Mouse (Mus musculus) spleen, adult 2 months (tissue): ENCODE measurements around the gene Gm11639. TPM values are rescaled to one million over a fixed set of nuclear protein-coding genes. Genes with fewer than 3 reads are reported as not detected.

ENCODE experiments used
- DNase-seq, 2 experiments: peaks; one replicate each; pipeline versions ENCODE4 v3.0.0 to v3.0.0-alpha.2; 2012 to 2021; ENCODE audit warnings: low spot score in 2 of 2, low read depth in 1 of 2
- H3K27ac ChIP-seq: fragments of 200-500 bp; 2 replicates; pipeline ENCODE4 v1.5.1; 2012; ENCODE audit warnings: low read length, inconsistent platforms; ENCODE audit not compliant: insufficient read depth
- H3K27me3 ChIP-seq: fragments of 200-500 bp; 2 replicates; pipeline ENCODE4 v1.6.1; 2012; ENCODE audit warnings: mild to moderate bottlenecking, moderate library complexity, low read length, inconsistent platforms; ENCODE audit not compliant: control insufficient read depth, insufficient read depth
- H3K36me3 ChIP-seq: fragments of 200-500 bp; 2 replicates; pipeline ENCODE4 v1.6.1; 2012; ENCODE audit warnings: mild to moderate bottlenecking, low read length, inconsistent platforms; ENCODE audit not compliant: control insufficient read depth, insufficient read depth
- H3K4me1 ChIP-seq: fragments of 200-500 bp; 2 replicates; pipeline ENCODE4 v1.6.1; 2011; ENCODE audit warnings: inconsistent platforms; ENCODE audit not compliant: control insufficient read depth, insufficient read depth, insufficient read length
- H3K4me3 ChIP-seq: fragments of 200-500 bp; 2 replicates; pipeline ENCODE4 v1.5.1; 2011; ENCODE audit warnings: mild to moderate bottlenecking, inconsistent platforms; ENCODE audit not compliant: insufficient read depth, insufficient read length; ENCODE audit errors: extremely low read depth
- CTCF ChIP-seq: fragments of 200-500 bp; IDR thresholded peaks from 2 replicates; pipeline ENCODE4 v1.5.1; 2011; ENCODE audit warnings: mild to moderate bottlenecking, inconsistent platforms; ENCODE audit not compliant: insufficient read depth, insufficient read length, insufficient replicate concordance; ENCODE audit errors: extremely low read depth
- POLR2A ChIP-seq: fragments of 200-500 bp; IDR thresholded peaks from 2 replicates; pipeline ENCODE4 v1.6.1; 2011; ENCODE audit warnings: low read depth, low read length, inconsistent platforms
- WGBS: fragments of 180-500 bp; shearing (Covaris S2); methylation state at CpG from one replicate; pipeline ENCODE4 v1.1.7; 2018; 5-methylcytosine and 5-hydroxymethylcytosine counted together
- polyA plus RNA-seq: library from polyadenylated mRNA; depleted of rRNA; stranded (reverse); fragments of >200 nt; gene quantifications from 2 replicates; pipeline ENCODE4 v1.2.3, GENCODE M21; 2012

The Gm11639 gene
- polyA plus RNA-seq, 1 experiment: not detected

DNA sequence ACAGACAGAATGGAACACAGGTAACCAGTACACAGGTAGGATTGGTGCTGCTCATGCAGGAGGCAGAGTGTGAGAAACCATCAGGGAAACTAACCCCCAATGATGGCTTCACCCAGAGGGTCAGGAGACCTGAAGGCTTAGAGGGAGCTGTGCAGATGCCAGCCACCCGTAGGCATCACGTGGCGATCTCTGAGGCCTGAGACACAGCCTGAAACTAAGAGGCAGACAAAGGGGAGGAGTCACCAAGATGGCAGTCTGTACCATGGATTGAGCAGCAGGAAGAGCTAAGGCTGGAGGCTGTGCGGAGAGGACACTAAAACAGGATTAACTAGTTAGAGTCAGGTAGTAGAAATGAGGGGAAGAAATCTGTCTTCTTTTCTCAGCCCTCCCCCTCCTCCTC, 465.2 kb downstream of the Gm11639 start:
- Histone ChIP-seq H3K36me3 (no peaks in the 10 kb centered on the region), H3K27ac (no peak overlapping the region), H3K27me3 (no peaks in the 10 kb centered on the region), H3K4me3 (no peak overlapping the region), H3K4me1 (peaks cover 2% of the 10 kb centered on the region; the same call in 1 of the 2 replicates)
- 72% methylated on average over 4 of the region's 4 CpGs for WGBS
- no peak for DNase-seq
- no peak for TF ChIP-seq POLR2A
- no peak for TF ChIP-seq CTCF

DNA sequence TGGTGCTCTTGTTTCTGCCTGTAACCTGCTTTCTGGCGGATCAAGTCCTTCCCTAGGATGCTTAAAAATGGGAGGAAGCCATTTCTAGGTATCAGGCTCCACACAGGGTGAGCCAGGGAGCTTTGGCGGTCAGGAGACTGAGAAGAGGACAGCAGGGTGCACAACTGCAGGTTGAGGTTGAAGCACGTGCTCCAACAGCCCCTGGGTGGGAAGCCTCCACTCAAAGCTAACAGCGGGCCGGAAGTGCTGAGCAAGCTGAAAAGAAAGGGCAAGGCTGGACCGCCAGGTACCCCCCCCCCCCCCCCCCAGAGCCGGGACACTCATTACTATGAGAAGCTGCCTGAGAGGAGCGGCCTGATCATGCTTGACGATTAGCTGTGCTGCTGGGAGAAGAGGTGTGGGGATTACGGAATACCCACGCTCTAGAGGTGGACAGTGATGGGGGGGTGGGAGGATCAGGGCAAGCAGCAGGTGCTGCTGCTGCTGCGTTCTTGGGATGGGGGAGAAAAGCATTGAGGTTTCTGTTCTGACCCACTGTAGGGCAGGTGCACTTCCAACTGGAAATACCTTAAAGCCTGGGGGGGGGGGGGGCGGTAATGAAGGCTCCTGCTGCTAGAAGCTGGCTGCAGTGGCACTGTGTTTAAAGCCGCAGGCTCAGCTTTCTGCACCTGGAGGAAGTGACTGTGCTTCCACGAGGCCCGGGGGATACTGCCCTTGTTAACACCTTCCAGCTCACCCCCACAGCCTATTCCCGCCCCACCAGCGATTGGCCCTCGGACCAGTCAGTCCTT, 465.9 kb downstream of the Gm11639 start:
- no peaks in the 10 kb centered on the region for H3K36me3 ChIP-seq
- no peak for TF ChIP-seq CTCF
- TF ChIP-seq POLR2A: no peak
- H3K27me3 ChIP-seq: no peaks in the 10 kb centered on the region
- 10% methylated on average over 18 of the region's 19 CpGs for WGBS
- 0 out of 2 replicates have a peak overlapping the region, but pooled peaks have one; percentile 16 for H3K4me3 ChIP-seq
- peaks cover 2% of the 10 kb centered on the region; the same call in 1 of the 2 replicates for H3K4me1 ChIP-seq
- no peak for DNase-seq
- H3K27ac ChIP-seq: no peak overlapping the region

GRCm38 (mm10) chr11:105152017-105152300, 466.5 kb downstream of the Gm11639 start:
- H3K36me3 ChIP-seq: no peaks in the 10 kb centered on the region
- H3K27me3 ChIP-seq: no peaks in the 10 kb centered on the region
- 37% methylated on average over 3 of the region's 4 CpGs for WGBS
- H3K4me3 ChIP-seq: no peak overlapping the region
- TF ChIP-seq POLR2A (no peak), CTCF (no peak)
- no peak overlapping the region for H3K27ac ChIP-seq
- no peak for DNase-seq
- H3K4me1 ChIP-seq: peaks cover 2% of the 10 kb centered on the region; the same call in 1 of the 2 replicates

- 68% methylated on average over 11 of the region's 11 CpGs for WGBS
Observed at GRCm38 (mm10) chr11:105152357-105152899, 466.9 kb downstream of the Gm11639 start.

DNA sequence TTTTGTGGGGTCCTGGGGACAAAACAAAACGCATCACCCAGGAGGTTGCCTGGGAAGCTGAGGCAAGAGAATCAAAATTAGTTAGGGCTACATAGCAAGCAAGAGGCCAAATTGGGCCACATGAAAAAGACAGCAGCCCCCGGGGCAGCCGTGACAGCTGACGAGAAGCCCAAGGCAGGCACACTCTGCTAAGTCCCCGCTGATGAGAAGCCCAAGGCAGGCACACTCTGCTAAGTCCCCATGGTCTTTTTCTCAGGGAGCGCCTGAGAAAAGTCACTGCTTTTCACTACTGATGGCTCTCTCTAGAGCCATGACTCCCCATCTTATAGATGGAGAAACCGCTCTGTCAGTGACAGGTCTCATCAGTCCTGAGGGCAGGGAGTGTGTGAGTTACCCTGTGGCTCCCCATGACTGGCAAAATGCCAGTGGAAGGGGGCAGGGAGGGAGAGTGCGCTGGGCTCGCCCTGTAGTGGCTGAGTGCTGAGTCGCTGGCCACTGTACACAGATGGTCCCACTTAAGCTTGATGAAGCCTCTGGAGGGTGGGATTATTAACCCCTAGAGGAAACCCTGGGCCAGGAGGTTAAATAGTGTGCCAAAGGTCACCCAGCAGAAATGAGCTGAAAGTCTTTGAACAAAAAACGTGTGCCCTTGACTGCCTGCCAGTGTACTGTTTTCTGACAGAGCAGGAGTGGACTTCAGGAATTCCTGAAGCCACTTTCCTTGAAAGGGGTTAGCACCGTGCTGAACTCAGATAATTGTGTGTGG, 467.7 kb downstream of the Gm11639 start:
- TF ChIP-seq CTCF: no peak
- no peak for TF ChIP-seq POLR2A
- Histone ChIP-seq H3K4me3 (no peak overlapping the region), H3K27me3 (no peaks in the 10 kb centered on the region), H3K4me1 (peaks cover 2% of the 10 kb centered on the region; the same call in 1 of the 2 replicates), H3K27ac (no peak overlapping the region), H3K36me3 (no peaks in the 10 kb centered on the region)
- DNase-seq: no peak
- 57% methylated on average over 12 of the region's 12 CpGs for WGBS

More at GRCm38 (mm10) chr11:105152357-105152899, 466.9 kb downstream of the Gm11639 start:
- H3K4me3 ChIP-seq: no peak overlapping the region
- H3K27me3 ChIP-seq: no peaks in the 10 kb centered on the region
- TF ChIP-seq CTCF (no peak), POLR2A (no peak)
- H3K27ac ChIP-seq: no peak overlapping the region
- no peak for DNase-seq
- no peaks in the 10 kb centered on the region for H3K36me3 ChIP-seq
- peaks cover 2% of the 10 kb centered on the region; the same call in 1 of the 2 replicates for H3K4me1 ChIP-seq

- no peaks in the 10 kb centered on the region for H3K36me3 ChIP-seq
- no peak overlapping the region for H3K27ac ChIP-seq
- no peak for DNase-seq
- 74% methylated on average over 4 of the region's 4 CpGs for WGBS
- H3K4me3 ChIP-seq: no peak overlapping the region
- H3K4me1 ChIP-seq: peaks cover 2% of the 10 kb centered on the region; the same call in 1 of the 2 replicates
- TF ChIP-seq CTCF (no peak), POLR2A (no peak)
- H3K27me3 ChIP-seq: no peaks in the 10 kb centered on the region
Observed at GRCm38 (mm10) chr11:105155915-105156314, 470.4 kb downstream of the Gm11639 start.
